Mouse (Mus musculus): ENCODE data around the gene Aox1. TPM values are rescaled to one million over a fixed set of nuclear protein-coding genes. Genes with fewer than 3 reads are reported as not detected.
"Not testable (repeated sequence)": the region's sequence is repeated elsewhere in the genome, so short reads cannot be mapped to it uniquely, and the experiment has no call there.

Aox1 gene
- polyA plus RNA-seq (2015; fragmentation: Nextera tagmentation; extraction: Ambion mirVana) = 0.97 TPM in 2 replicates

DNA sequence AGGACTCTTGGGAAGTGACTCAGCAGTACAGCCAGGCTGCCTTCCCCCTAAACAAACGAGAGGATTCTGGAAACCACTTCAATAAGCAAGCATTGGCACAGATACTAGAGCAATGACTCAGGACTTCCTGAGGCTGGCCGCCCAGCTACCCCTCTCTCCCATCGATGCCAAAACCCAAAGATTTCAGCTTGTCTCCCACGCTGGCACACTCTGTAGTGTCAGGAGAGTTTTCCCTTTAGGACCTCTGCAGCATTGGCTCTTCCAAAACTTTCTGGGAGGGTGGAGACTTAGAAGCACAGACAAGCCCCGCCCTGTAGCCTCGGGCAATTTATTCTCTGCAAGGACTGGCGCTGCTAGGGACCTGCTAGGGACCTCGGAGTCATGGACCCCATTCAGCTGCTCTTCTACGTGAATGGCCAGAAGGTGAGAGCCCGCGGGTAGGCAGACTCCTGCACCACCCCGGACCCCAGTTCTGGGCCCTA lies at the start of gene Aox1:
Aox1 (plus strand) TSS at position 296 of the 482 bp plus-strand sequence.
- peak within 1 kb of the TSS; percentile 37 for H3K4me3 ChIP-seq (ENCODE audit: low read length)
- peak within 1 kb of the TSS; percentile 56 for H3K4me2 ChIP-seq (ENCODE audit: low read depth, low read length)
- no peaks in the 10 kb centered on the region for H3K27me3 ChIP-seq (ENCODE audit: control insufficient read depth, insufficient read depth, low read depth, low read length)
- ATAC-seq (ENCODE audit: low read depth) = peak; percentile 77
- H3K4me1 ChIP-seq (replicated peaks; ENCODE audit: control insufficient read depth, insufficient read depth, low read length) = peaks cover 17% of the 10 kb centered on the region
- H3K9me3 ChIP-seq (ENCODE audit: control insufficient read depth, low read length) = no peaks in the 10 kb centered on the region
- H3K36me3 ChIP-seq (ENCODE audit: control insufficient read depth, insufficient read depth, low read length) = peaks cover 4% of the 10 kb centered on the region
- 7% methylated on average over 12 of the region's 12 CpGs for WGBS
- peak within 1 kb of the TSS; percentile 61 for H3K27ac ChIP-seq (ENCODE audit: low read length)
- H3K9ac ChIP-seq (ENCODE audit: low read length) = 0 out of 2 replicates have a peak within 1 kb of the TSS, but pooled peaks have one; percentile 31

DNA sequence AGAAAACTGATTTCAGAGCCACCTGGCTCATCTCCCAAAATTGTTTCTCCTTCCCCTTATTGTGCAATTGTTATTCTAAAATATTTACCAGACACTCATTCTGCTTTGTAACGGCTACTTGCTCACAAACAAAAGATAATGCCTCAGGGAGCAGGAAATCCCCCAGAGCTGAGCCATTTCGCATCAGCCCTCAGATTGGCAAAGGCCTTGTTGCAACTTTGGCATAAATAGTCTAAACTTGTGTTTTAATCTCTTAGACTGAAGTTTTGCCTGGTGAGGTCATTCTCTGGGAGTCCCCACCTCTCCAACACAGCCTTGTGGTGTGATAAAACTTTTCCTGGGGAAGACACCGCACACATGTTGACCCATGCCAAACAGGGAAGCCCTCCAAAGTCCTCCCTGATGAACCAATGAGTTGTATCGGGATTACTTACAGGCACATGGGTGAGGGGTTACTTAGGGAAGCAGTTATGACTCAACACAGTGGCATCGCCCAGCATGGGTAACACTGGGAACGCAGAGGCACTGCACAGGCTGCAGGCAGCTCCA lies 40.6 kb upstream of the Aox1 start:
- H3K4me3 ChIP-seq (ENCODE audit: low read length) = no peak overlapping the region
- no peaks in the 10 kb centered on the region for H3K9me3 ChIP-seq (ENCODE audit: control insufficient read depth, low read length)
- H3K4me1 ChIP-seq (replicated peaks; ENCODE audit: control insufficient read depth, insufficient read depth, low read length) = peaks cover 6% of the 10 kb centered on the region; the same call in 1 of the 2 replicates
- 0 out of 2 replicates have a peak overlapping the region, but pooled peaks have one; percentile 8 for H3K9ac ChIP-seq (ENCODE audit: low read length)
- no peaks in the 10 kb centered on the region for H3K27me3 ChIP-seq (ENCODE audit: control insufficient read depth, insufficient read depth, low read depth, low read length)
- H3K36me3 ChIP-seq (ENCODE audit: control insufficient read depth, insufficient read depth, low read length) = no peaks in the 10 kb centered on the region
- ATAC-seq (ENCODE audit: low read depth) = peak; percentile 84
- no peak overlapping the region for H3K4me2 ChIP-seq (ENCODE audit: low read depth, low read length)
- 54% methylated on average over 6 of the region's 6 CpGs for WGBS
- peak overlapping the region; percentile 82 for H3K27ac ChIP-seq (ENCODE audit: low read length)

GRCm38 (mm10) chr1:57991277-57991676 lies 38.5 kb upstream of the Aox1 start:
- H3K4me1 ChIP-seq (replicated peaks; ENCODE audit: control insufficient read depth, insufficient read depth, low read length) = peaks cover 6% of the 10 kb centered on the region; the same call in 1 of the 2 replicates
- H3K4me3 ChIP-seq (ENCODE audit: low read length) = no peak overlapping the region
- H3K4me2 ChIP-seq (ENCODE audit: low read depth, low read length) = no peak overlapping the region
- no peaks in the 10 kb centered on the region for H3K9me3 ChIP-seq (ENCODE audit: control insufficient read depth, low read length)
- H3K27ac ChIP-seq (ENCODE audit: low read length) = no peak overlapping the region
- H3K9ac ChIP-seq (ENCODE audit: low read length) = no peak overlapping the region
- no peaks in the 10 kb centered on the region for H3K27me3 ChIP-seq (ENCODE audit: control insufficient read depth, insufficient read depth, low read depth, low read length)
- no peaks in the 10 kb centered on the region for H3K36me3 ChIP-seq (ENCODE audit: control insufficient read depth, insufficient read depth, low read length)
- ATAC-seq (ENCODE audit: low read depth) = no peak
- WGBS = 73% methylated on average over 2 of the region's 2 CpGs

DNA sequence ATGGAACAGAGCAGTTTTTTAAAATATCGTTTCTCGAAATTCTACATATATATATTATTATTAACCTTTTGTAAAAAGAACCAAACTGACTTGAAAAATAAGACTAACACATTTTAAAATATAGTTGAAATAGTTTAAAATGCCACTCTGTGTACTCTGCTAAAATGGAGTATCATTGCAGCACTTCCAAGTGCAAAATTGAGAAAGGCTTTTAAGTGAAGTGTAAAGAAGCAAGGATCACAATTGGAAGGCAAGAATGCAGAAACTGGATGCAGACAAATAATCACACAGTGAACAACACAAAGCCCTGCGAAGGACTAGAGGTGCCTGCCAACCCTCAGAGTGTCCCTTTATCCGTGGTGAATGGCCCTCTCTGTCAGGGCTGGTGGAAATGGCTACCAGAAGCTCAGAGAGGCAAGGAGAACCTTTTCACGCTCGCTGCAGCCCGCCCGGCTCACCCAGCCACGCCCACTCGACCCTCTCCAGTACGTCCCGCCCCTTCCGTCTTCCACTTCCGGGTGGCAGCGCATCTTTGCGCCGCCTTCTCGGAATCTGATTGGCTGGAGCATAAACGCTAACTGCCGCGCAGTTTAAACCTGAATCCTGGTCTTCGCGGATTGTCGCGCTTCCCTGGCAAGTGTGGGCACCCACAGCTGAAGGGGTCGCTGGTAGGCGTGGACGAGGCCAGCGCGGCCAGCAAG lies 34.1 kb upstream of the Aox1 start, which contains the start of gene Sgo2a:
Sgo2a (plus strand) TSS at position 540 of the 701 bp plus-strand sequence.
- H3K9ac ChIP-seq (ENCODE audit: low read length) = peak within 1 kb of the TSS; percentile 89
- peak within 1 kb of the TSS; percentile 97 for H3K4me3 ChIP-seq (ENCODE audit: low read length)
- 6% methylated on average over 30 of the region's 30 CpGs for WGBS
- H3K4me1 ChIP-seq (replicated peaks; ENCODE audit: control insufficient read depth, insufficient read depth, low read length) = peaks cover 11% of the 10 kb centered on the region
- H3K27ac ChIP-seq (ENCODE audit: low read length) = peak within 1 kb of the TSS; percentile 88
- H3K36me3 ChIP-seq (ENCODE audit: control insufficient read depth, insufficient read depth, low read length) = no peaks in the 10 kb centered on the region
- no peaks in the 10 kb centered on the region for H3K27me3 ChIP-seq (ENCODE audit: control insufficient read depth, insufficient read depth, low read depth, low read length)
- H3K9me3 ChIP-seq (ENCODE audit: control insufficient read depth, low read length) = no peaks in the 10 kb centered on the region
- peak within 1 kb of the TSS; percentile 84 for H3K4me2 ChIP-seq (ENCODE audit: low read depth, low read length)
- ATAC-seq (ENCODE audit: low read depth) = peak; percentile 98

GRCm38 (mm10) chr1:57996133-57996615 lies 33.6 kb upstream of the Aox1 start:
- Histone ChIP-seq H3K36me3 (ENCODE audit: control insufficient read depth, insufficient read depth, low read length) (peaks cover 3% of the 10 kb centered on the region; the same call in 1 of the 2 replicates), H3K4me1 (replicated peaks; ENCODE audit: control insufficient read depth, insufficient read depth, low read length) (peaks cover 11% of the 10 kb centered on the region), H3K27ac (ENCODE audit: low read length) (peak overlapping the region; percentile 88), H3K9me3 (ENCODE audit: control insufficient read depth, low read length) (no peaks in the 10 kb centered on the region), H3K27me3 (ENCODE audit: control insufficient read depth, insufficient read depth, low read depth, low read length) (no peaks in the 10 kb centered on the region), H3K4me2 (ENCODE audit: low read depth, low read length) (peak overlapping the region; percentile 84), H3K4me3 (ENCODE audit: low read length) (peak overlapping the region; percentile 97), H3K9ac (ENCODE audit: low read length) (peak overlapping the region; percentile 89)
- ATAC-seq (ENCODE audit: low read depth) = peak; percentile 53
- 0% methylated on average over 28 of the region's 29 CpGs for WGBS

- Histone ChIP-seq H3K9ac (ENCODE audit: low read length) (no peak overlapping the region), H3K27ac (ENCODE audit: low read length) (no peak overlapping the region), H3K4me2 (ENCODE audit: low read depth, low read length) (0 out of 2 replicates have a peak overlapping the region, but pooled peaks have one; percentile 84), H3K9me3 (ENCODE audit: control insufficient read depth, low read length) (no peaks in the 10 kb centered on the region), H3K4me1 (replicated peaks; ENCODE audit: control insufficient read depth, insufficient read depth, low read length) (peaks cover 11% of the 10 kb centered on the region), H3K36me3 (ENCODE audit: control insufficient read depth, insufficient read depth, low read length) (peaks cover 5% of the 10 kb centered on the region), H3K4me3 (ENCODE audit: low read length) (no peak overlapping the region), H3K27me3 (ENCODE audit: control insufficient read depth, insufficient read depth, low read depth, low read length) (no peaks in the 10 kb centered on the region)
- 59% methylated on average over 3 of the region's 3 CpGs for WGBS
- no peak for ATAC-seq (ENCODE audit: low read depth)
Observed at GRCm38 (mm10) chr1:57998146-57998545, 31.6 kb upstream of the Aox1 start.

DNA sequence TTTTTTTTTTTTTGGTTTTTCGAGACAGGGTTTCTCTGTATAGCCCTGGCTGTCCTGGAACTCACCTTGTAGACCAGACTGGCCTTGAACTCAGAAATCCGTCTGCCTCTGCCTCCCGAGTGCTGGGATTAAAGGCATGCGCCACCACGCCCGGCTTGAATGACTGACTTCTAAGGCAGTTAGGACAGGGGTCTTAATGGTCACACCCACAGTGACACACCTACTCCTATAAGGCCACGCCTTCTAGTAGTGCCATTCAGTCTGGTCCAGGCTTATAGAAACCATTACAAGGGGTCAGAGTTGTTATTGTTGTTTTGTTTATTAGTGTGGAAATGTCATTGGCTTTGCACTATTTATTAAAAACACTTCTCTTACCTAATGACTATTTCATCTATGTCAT lies 23.3 kb upstream of the Aox1 start:
- H3K9me3 ChIP-seq (ENCODE audit: control insufficient read depth, low read length); H3K4me3 ChIP-seq (ENCODE audit: low read length); H3K4me1 ChIP-seq (replicated peaks; ENCODE audit: control insufficient read depth, insufficient read depth, low read length); H3K9ac ChIP-seq (ENCODE audit: low read length); ATAC-seq (ENCODE audit: low read depth); H3K27me3 ChIP-seq (ENCODE audit: control insufficient read depth, insufficient read depth, low read depth, low read length); H3K4me2 ChIP-seq (ENCODE audit: low read depth, low read length); H3K27ac ChIP-seq (ENCODE audit: low read length): not testable (repeated sequence)
- H3K36me3 ChIP-seq (ENCODE audit: control insufficient read depth, insufficient read depth, low read length) = peaks cover 17% of the 10 kb centered on the region
- WGBS = 90% methylated on average over 7 of the region's 7 CpGs

- peaks cover 49% of the 10 kb centered on the region for H3K36me3 ChIP-seq (ENCODE audit: control insufficient read depth, insufficient read depth, low read length)
- WGBS = 91% methylated on average over 7 of the region's 7 CpGs
- H3K27ac ChIP-seq (ENCODE audit: low read length) = no peak within 1 kb of the TSS
- H3K27me3 ChIP-seq (ENCODE audit: control insufficient read depth, insufficient read depth, low read depth, low read length) = no peaks in the 10 kb centered on the region
- no peaks in the 10 kb centered on the region for H3K4me1 ChIP-seq (replicated peaks; ENCODE audit: control insufficient read depth, insufficient read depth, low read length)
- no peak within 1 kb of the TSS for H3K4me2 ChIP-seq (ENCODE audit: low read depth, low read length)
- H3K9ac ChIP-seq (ENCODE audit: low read length) = no peak within 1 kb of the TSS
- H3K9me3 ChIP-seq (ENCODE audit: control insufficient read depth, low read length) = no peaks in the 10 kb centered on the region
- ATAC-seq (ENCODE audit: low read depth) = no peak
- H3K4me3 ChIP-seq (ENCODE audit: low read length) = no peak within 1 kb of the TSS
Observed at GRCm38 (mm10) chr1:58018856-58019255, 10.9 kb upstream of the Aox1 start, which contains the start of gene Kctd18. Kctd18 (minus strand) TSS chr1:58018956.

DNA sequence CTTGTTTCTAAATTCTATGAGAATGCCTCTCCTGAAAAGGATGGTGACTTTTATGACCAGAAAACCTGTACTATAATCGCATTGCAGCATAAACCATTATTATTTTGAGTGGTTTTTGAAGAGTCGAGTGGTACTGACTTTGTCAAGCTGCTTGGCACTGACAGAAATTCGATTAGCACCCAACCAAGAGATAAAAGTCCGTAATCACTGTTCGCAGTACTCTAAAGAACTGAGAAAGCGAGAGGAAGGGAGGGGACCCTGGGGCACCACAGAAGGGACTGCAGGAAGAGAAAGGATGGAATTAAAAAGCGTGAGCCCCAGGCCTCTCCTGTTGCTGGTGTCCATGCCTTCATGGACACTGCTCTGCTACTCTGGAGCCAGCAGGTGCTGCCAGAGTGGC lies 2.0 kb upstream of the Aox1 start:
- Histone ChIP-seq H3K9ac (ENCODE audit: low read length) (no peak overlapping the region), H3K4me1 (replicated peaks; ENCODE audit: control insufficient read depth, insufficient read depth, low read length) (peaks cover 17% of the 10 kb centered on the region), H3K4me3 (ENCODE audit: low read length) (no peak overlapping the region), H3K9me3 (ENCODE audit: control insufficient read depth, low read length) (no peaks in the 10 kb centered on the region), H3K36me3 (ENCODE audit: control insufficient read depth, insufficient read depth, low read length) (peaks cover 4% of the 10 kb centered on the region), H3K4me2 (ENCODE audit: low read depth, low read length) (no peak overlapping the region), H3K27ac (ENCODE audit: low read length) (no peak overlapping the region), H3K27me3 (ENCODE audit: control insufficient read depth, insufficient read depth, low read depth, low read length) (no peaks in the 10 kb centered on the region)
- ATAC-seq (ENCODE audit: low read depth) = no peak
- WGBS = 65% methylated on average over 7 of the region's 7 CpGs

Data from lung, embryonic 16.5 days (tissue).